Mouse (Mus musculus) layer of hippocampus, postnatal 36 days (tissue): ENCODE results near the gene B230217C12Rik. TPM values are rescaled to one million over a fixed set of nuclear protein-coding genes. Genes with fewer than 3 reads are reported as not detected.

Experiments
- DNase-seq, 2 experiments: peaks; one replicate each; pipeline ENCODE4 v3.0.0; 2022
- total RNA-seq, 2 experiments: library from RNA; stranded (reverse); gene quantifications; 2 replicates each; pipeline ENCODE4 v1.2.3; 2021

The B230217C12Rik gene
- total RNA-seq, 2 experiments from 2014 or later, result 67.5 to 68.4 TPM

DNA sequence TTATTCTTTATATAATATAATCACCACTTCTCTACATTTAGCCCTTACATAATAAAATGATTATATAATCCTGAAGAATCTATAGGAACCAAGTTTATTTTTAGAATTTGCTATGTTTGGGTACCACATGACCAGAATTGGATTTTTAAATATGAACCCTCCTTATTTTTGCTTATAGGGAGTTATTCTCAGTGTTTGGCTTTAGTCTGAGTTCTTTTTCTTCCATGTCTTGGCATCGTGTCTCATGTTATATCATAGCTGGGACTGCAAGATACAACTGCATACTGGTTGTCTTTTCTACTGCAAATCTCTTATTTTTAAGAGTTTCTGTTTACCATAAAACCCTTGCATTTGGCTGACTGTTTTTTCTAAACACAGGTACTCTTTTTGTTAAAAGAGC lies 33.8 kb downstream of the B230217C12Rik start:
- no peak for DNase-seq

DNA sequence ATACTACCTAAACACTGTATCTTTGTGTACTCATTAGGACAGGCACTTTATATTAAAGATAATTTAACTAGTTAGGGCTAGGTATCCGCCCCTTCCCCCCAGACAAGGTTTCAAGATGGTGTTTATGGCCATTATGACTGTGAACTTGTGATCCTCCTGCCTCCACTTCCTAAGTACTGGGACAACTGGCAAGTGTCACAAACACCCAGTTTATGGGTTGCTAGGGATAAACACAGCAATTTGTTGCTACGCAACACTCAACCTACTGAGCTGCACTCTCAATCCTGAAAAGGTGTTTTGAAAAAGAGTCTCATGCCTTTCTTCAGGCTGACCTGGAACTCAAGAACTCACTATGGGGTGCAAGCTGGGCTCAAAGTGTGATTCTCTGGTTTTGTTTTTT lies 36.8 kb downstream of the B230217C12Rik start:
- DNase-seq, result no peak

DNA sequence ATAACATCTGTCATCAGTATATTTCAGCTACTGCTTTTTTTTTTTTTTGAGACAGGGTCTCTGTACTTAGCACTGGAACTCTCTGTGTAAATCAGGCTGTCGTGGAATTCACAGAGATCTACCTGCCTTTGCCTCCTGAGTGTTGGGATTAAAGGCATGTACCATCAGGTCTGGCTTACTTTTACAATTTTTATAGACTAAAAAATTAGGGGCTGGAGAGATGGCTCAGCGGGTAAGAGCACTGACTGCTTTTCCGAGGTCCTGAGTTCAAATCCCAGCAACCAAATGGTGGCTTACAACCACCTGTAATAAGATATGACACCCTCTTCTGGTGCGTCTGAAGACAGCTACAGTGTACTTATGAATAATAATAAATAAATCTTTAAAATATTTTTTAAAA lies 39.8 kb downstream of the B230217C12Rik start:
- DNase-seq, result no peak

DNA sequence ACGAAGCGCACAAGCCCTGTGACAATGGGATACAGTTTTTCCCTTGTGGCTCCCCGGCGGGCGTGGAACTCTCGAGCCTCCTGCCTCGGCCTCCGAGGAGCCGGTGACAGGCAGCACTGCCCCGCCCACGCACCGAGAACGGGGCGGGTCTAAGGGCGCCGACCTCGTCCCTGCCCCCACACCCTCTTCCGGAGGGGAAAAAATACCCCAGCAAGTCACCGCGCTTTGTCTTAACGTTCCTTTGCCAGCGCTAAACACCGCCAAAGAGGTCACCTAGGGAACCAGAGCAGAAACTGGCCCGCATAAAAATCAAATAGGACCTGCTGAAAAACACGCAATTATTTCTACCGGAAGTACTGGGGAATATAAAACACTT lies 43.0 kb downstream of the B230217C12Rik start:
- peak; percentile 49 to 66 for DNase-seq

DNA sequence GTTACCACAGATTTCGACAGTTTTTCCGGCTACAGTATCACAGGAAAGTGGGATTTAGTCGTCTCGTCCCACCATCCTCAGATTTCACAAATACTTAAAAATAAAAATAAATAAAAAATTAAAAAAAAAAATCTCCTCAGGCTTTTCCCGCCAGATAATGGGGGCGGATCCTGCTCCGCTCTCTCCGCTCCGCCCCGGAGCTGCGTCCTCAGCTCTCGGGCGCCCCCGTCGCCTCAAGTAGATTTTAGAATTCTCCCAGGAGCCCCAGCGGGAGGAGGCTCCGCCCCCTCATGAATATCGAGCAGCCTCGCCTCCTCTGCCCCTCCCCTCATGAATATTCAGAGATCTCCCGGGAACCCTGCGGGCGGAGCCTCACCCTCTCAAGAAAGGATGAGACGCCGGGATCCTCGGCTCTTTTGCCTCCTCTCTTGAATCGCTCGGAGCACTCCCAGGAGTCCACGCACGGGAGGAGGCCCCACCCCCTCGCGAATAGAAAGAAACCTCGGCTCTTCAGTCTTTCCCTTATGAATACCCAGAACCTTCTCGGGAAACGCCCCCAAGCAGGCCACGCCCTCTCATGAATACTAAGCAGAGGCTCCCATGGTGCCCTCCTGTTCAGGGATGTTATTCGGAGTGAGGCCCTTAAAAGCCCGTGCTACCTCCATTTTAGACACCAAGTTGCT lies 43.5 kb downstream of the B230217C12Rik start, which contains the start of gene Fbxo47:
Gene Fbxo47, minus strand, starts transcription at position 237 of the 683 bp plus-strand sequence.
- DNase-seq, result peak; percentile 94 to 95

DNA sequence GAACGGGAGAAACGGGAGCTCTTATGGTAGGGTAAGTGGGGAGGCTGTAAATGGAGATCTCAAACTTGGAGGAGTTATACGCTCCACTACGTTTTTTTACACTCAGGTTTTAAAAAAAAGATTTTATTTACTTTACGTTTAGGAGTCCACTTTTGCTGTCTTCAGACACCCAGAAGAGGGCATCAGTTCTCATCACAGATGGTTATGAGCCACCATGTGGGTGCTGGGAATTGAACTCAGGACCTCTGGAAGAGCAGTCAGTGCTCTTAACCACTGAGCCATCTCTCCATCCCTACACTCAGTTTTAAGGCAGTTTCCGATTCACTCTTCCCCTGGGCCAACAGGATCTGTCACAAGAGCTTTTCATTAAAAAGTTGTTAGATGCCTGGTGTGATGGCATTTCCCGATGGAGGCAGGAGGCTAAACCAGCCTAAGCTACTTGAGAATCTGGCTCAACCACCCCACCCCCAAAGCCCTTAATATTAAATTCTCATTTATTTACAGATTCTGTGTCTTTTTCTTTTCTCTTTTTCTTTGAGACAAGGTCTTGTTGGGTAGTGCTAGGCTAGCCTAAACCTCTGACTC lies 44.1 kb downstream of the B230217C12Rik start:
- DNase-seq, result no peak

DNA sequence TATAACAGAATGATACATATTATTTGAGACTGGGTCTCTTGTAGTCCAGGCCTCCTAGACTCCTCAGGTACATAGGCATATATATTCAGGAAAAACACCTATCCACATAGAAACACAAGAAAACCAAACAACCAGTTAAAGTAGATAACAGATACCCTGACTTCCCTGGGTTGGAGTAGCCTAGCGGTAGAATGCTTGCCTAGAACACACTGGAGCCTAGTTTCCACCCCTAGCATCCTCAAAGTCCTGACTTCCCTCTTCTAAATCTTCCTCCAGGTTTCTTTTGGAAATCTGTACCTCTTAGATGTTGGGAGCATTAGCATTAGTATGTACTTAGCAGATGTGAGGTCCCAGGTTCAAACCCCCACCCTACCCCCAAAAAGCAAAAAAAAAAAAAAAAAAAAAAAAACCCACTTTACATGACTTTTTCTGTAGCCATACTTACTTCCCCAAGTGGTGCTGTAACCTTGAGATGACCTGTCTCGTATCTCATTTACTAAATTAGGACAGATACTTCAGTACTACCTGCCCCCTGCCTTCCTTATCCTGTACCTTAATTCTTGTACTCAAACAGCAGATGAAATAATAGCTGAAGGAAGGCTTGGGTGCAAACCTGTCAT lies 44.8 kb downstream of the B230217C12Rik start:
- no peak for DNase-seq

DNA sequence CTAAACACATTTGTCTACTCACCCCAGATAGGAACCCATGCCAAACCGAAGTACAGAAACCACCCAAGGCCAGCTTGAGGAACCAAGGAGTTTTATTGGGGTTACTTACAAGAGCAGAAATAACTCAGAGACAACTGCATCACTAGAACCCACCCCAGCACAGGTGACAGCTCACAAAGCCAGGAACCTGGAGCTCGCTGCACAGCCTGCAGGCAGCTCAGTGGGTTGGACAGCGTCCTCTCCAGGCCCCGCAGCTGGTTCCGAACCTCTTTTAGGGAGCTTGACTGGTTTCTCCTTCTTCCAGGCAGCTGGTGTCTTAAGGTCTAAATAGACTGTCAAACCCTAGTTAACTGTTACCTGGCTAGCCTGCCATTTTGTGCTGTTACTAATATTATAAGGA lies 51.2 kb downstream of the B230217C12Rik start:
- no peak for DNase-seq

Other genes with a start within 250 kb of the B230217C12Rik start
- gene Epop, start 211.1 kb upstream of the B230217C12Rik start, total RNA-seq, result 10 to 100 TPM; 33.6 to 34.2 TPM
- gene Mllt6, start 177.4 kb upstream of the B230217C12Rik start, total RNA-seq, result 100 to 1,000 TPM; 105 to 110 TPM
- 10 to 100 TPM; 52.8 to 58.2 TPM for gene Cisd3, start 155.0 kb upstream of the B230217C12Rik start, total RNA-seq
- gene Pcgf2, start 140.3 kb upstream of the B230217C12Rik start, total RNA-seq, result 10 to 100 TPM; 23.5 to 30.6 TPM
- gene Psmb3, start 137.4 kb upstream of the B230217C12Rik start, total RNA-seq, result 100 to 1,000 TPM; 125 to 129 TPM
- 100 to 1,000 TPM; 109 to 112 TPM for gene Pip4k2b, start 96.1 kb upstream of the B230217C12Rik start, total RNA-seq
- 10 to 100 TPM; 19.5 to 19.8 TPM for gene Cwc25, start 74.2 kb upstream of the B230217C12Rik start, total RNA-seq
- gene 1700001P01Rik, start 64.9 kb upstream of the B230217C12Rik start, total RNA-seq, result 1 to 10 TPM in 1 of 2 experiments, under 1 TPM in 1; 0.60 to 1.3 TPM
- 100 to 1,000 TPM; 355 TPM for gene Rpl23, start 58.3 kb upstream of the B230217C12Rik start, total RNA-seq
- gene Lasp1, start 41.8 kb upstream of the B230217C12Rik start, total RNA-seq, result 10 to 100 TPM; 98.0 to 98.2 TPM
- gene Fbxo47, start 43.4 kb downstream of the B230217C12Rik start, total RNA-seq, result 1 to 10 TPM; 1.5 to 2.1 TPM
- 10 to 100 TPM in 1 of 2 experiments, 1 to 10 TPM in 1; 8.2 to 10.0 TPM for gene Plxdc1, start 145.7 kb downstream of the B230217C12Rik start, total RNA-seq
- 1 to 10 TPM; 1.0 to 1.1 TPM for gene Arl5c, start 155.4 kb downstream of the B230217C12Rik start, total RNA-seq
- gene Cacnb1, start 182.3 kb downstream of the B230217C12Rik start, total RNA-seq, result 100 to 1,000 TPM; 135 TPM
- 100 to 1,000 TPM; 586 to 604 TPM for gene Rpl19, start 185.9 kb downstream of the B230217C12Rik start, total RNA-seq
- 10 to 100 TPM; 46.5 to 56.2 TPM for gene Stac2, start 212.7 kb downstream of the B230217C12Rik start, total RNA-seq